Mouse (Mus musculus) frontal cortex, postnatal 25 days (tissue): Measurements from ENCODE around the gene Ankrd65.
"Not testable (repeated sequence)": the region's sequence is repeated elsewhere in the genome, so short reads cannot be mapped to it uniquely, and the experiment has no call there.

Source experiments
- DNase-seq, 2 experiments: peaks; one replicate each; pipeline ENCODE4 v3.0.0; 2022; ENCODE audit warnings: low spot score in 2 of 2

The Ankrd65 gene

GRCm38 (mm10) chr4:155774971-155775740 lies 15.1 kb upstream of the Ankrd65 start:
- peak in 1 of 2 experiments; percentile 28 for DNase-seq

GRCm38 (mm10) chr4:155775855-155776254 lies 14.4 kb upstream of the Ankrd65 start:
- no peak for DNase-seq

- peak in 1 of 2 experiments; percentile 11 for DNase-seq
These were observed 13.4 kb upstream of the Ankrd65 start for GRCm38 (mm10) chr4:155776704-155777335.

- no peak for DNase-seq
These were observed 12.4 kb upstream of the Ankrd65 start for GRCm38 (mm10) chr4:155777816-155778215.

GRCm38 (mm10) chr4:155779498-155779897 lies 10.7 kb upstream of the Ankrd65 start:
- DNase-seq = no peak

GRCm38 (mm10) chr4:155780895-155781294 lies 9.3 kb upstream of the Ankrd65 start:
- no peak for DNase-seq

- DNase-seq = no peak
These were observed 6.7 kb upstream of the Ankrd65 start for GRCm38 (mm10) chr4:155783486-155784080.

GRCm38 (mm10) chr4:155784081-155784701 lies 6.0 kb upstream of the Ankrd65 start:
- peak; percentile 70 to 71 for DNase-seq

- no peak for DNase-seq
These were observed 5.0 kb upstream of the Ankrd65 start for GRCm38 (mm10) chr4:155785246-155785645.

- no peak for DNase-seq
These were observed 4.4 kb upstream of the Ankrd65 start, which contains the start of gene Tmem88b for GRCm38 (mm10) chr4:155785819-155786218. TSS of gene Tmem88b (minus strand) at chr4:155785874.

- DNase-seq = no peak
These were observed 1.9 kb upstream of the Ankrd65 start for GRCm38 (mm10) chr4:155788300-155788699.

- not testable (repeated sequence) for DNase-seq
These were observed 1.4 kb upstream of the Ankrd65 start for GRCm38 (mm10) chr4:155788833-155789232.

GRCm38 (mm10) chr4:155790650-155791161 lies 467 bp downstream of the Ankrd65 start:
- DNase-seq = no peak

GRCm38 (mm10) chr4:155791240-155791933 lies 1.1 kb downstream of the Ankrd65 start:
- no peak for DNase-seq

- no peak for DNase-seq
These were observed 3.5 kb downstream of the Ankrd65 start for GRCm38 (mm10) chr4:155793730-155794129.

GRCm38 (mm10) chr4:155802075-155802474 lies 11.8 kb downstream of the Ankrd65 start:
- DNase-seq = no peak

- no peak for DNase-seq
These were observed 12.6 kb downstream of the Ankrd65 start, which contains the start of gene Mrpl20 for GRCm38 (mm10) chr4:155802741-155803339. TSS of gene Mrpl20 (plus strand) at chr4:155802878.

GRCm38 (mm10) chr4:155803340-155804041 lies 13.3 kb downstream of the Ankrd65 start:
- DNase-seq = peak; percentile 94 to 96

GRCm38 (mm10) chr4:155807841-155808240 lies 17.6 kb downstream of the Ankrd65 start:
- DNase-seq = no peak
